Mouse (Mus musculus): ENCODE data around the gene Wbp2.

Wbp2 gene

GRCm38 (mm10) chr11:116030088-116030897 is 56.5 kb downstream of the Wbp2 start, which contains the start of gene Unk:
Gene Unk (plus strand): TSS chr11:116030322.
- DNase-seq (ENCODE audit: low spot score): peak; percentile 89

GRCm38 (mm10) chr11:116029086-116029865 is 57.5 kb downstream of the Wbp2 start:
- no peak for DNase-seq (ENCODE audit: low spot score)
